Mouse (Mus musculus) 416B (cell line): Measurements from ENCODE around the gene Pak3.

ENCODE experiments used
- DNase-seq: peaks from one replicate; pipeline ENCODE4 v3.0.0; 2011; ENCODE audit warnings: low read depth

Gene Pak3

DNA sequence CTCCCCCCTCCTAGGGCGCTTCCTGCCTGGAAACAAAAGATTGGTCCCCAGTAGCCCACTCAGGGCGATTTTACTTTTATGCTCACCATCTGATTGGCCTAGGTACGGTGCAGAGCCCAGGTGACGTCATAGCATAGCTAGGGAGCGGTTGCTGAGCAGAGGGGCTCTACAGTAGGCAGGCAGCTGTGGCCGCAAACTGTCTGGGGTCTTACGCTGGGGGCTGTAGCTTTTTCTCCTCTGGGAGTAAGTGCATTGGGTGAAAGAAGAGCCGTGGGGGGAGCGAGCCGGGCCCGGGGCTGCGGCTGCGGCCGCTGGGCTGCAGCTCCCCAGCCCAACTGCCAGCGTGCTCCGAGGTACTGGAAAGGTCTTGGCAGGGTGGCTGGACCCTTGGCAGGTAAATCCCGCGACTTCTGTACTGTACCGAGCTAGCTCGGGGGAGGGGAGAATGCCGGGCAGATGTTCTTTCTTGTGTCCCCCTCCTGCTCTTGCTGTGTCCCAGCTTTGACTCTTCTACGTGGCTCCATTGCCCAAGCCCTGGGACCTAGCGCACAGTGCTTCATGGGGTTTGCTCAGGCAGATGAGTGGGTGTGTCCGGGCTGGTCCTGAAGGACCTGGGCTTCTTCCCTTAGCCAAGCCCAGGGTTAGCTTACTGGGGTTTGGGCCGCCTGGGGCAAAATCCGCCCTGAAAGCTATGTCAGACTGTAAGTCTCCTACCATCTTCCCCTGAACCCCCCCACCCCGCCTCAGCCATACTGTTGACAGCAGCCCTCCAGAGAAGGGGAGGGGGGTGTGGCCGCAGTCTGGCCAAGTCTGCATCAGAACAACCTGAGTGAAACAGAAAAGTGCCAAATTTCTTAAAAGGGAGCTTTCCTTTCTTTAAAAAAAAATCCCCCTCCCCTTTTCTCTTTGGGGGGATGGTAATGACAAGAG lies 146.1 kb downstream of the Pak3 start:
- DNase-seq = no peak

DNA sequence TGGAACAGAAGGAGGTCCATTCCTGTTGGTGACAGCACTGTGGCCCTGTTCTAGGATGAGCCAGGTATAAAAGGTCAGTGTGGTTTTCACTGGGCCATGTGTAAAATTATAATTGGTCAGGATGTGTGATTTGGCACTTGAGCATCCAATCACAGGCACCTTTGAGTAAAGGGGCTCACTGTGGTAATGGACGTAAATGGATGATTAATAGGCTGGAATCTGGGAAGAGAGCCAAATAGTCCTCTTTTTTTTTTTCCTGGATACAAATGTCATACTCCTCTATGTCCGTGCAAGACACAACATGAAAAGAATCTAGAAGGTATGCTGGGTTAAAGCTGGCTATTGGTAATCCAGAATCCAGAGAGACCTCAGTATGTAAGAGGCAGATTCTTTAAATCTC lies 147.4 kb downstream of the Pak3 start:
- no peak for DNase-seq

DNA sequence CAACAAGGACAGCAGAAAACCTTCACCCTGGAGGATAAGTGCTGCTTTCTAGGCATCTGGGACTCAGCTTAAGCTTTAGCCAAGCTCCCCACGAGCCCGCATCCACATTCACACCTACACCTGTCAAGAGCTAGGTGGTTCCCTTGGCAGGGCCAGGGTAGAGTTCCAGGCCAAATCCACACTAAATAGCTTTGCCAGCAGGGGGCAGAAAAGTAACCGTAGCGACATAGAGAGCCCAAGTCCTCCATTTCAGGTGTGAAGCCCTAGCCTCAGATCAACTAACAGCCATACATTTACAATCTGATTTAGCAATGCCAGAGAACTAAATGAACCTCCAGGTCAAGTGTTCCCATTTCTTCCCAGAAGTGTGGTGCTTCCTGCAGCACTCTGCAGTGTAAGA lies 148.6 kb downstream of the Pak3 start:
- DNase-seq = peak; percentile 0

DNA sequence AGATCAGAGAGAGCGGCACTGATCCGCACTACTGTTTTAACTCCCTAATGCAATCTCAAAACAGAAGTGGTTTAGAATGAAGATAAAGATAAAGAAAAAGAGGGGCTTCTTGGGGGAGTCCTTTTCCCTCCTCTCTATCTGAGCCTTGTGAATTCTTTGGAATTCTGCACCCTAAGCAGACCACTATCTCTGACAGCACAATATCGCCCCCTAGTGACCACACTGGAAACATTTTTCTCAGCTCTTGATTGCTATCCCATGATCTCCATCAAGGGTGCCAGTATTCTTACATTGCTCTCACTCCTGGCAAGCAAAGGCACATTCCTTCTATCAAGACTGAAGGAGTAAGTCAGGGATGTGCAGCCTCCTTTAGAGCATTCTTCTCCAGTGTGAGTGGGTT lies 149.9 kb downstream of the Pak3 start:
- DNase-seq = peak; percentile 12

DNA sequence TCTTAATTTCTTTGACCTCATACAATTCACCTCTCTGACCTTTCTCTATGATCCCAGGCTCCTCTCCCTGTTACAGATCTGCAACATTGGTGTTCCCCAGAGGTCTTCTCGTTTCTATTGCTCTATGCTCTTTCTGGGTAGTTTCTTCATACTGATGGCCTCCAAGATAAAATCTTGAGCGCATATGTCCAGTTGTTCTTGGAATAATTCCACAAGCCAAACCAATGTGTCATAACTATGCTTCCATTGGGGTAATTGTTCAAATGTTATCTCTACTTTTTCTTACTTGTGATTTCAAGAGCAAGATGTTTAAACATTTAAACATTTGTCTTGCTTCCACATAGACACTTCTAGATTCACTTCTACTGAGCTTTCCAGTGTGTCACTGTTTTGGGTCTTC lies 160.2 kb downstream of the Pak3 start:
- no peak for DNase-seq

DNA sequence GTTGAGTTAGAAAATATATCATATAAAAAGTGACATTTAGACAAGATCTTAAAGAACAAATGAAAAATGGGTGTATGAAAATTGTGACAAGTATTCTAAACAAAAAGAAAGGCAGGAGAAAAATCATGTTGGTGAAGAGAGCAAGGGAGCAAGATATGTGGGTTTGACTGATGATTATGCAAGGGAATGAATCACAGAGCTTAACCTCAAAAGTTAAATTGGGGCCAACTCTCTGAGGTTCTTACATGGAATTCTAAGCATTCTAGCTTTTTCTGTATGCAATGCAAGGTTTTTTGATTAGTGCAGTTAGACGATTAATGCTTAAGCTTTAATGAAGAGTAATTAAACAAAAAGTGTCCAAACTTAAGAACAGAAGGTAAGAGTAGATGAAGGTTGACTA lies 203.9 kb downstream of the Pak3 start:
- DNase-seq = no peak

DNA sequence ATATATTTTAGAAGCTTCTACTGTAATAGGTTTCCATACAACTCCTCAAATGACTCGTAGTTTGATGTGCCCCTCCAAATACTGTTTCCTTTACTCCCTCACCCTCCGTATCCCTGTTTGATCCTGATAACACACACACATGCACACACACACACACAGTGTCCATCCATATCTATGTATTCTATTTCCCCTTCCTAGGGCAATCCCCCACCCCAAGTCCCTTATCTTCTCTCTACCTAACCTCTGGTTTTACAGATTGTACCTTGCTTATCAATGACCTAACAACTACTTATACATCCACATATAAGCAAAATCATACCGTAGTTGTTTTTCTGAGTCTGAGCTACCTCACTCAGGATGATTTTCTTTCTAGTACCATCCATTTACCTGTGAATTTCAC lies 207.0 kb downstream of the Pak3 start:
- DNase-seq = no peak

DNA sequence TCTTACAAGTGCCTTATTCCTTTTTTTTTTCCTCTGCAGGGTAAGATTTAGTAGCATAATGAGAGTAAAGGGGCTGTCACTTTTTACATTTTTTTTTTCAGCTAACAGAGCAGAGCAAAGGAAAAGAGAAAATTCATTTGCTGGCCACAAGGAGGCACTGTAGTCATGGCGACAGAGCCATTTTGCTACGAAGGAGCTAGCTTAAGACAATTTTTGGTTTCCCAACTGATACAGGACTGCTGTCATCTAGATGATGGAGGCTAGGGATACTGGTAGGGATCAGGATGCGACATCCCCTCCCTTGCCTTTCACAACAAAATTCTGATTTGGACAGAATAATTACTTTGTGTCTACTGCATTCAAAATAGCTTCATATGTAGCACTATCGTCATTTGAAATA lies 217.6 kb downstream of the Pak3 start:
- peak; percentile 35 for DNase-seq

DNA sequence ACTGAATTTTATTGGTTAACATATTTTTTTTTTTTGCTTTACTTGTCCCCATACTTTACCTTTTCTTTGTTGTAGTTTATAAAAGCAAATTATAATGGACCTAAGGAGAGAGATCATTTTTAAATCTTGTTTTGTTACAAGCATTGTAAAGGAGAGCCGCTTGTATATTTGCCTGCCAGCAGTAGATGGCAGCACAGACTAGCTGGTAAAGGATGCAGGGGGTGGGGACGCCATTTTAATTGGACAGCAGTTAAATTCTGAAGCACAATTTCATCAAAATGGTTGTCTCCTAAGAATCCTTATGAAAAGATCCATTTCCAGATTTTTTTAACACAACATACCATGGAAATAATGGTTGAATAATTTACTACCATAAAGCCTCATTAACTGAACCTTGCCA lies 220.8 kb downstream of the Pak3 start:
- peak; percentile 60 for DNase-seq

DNA sequence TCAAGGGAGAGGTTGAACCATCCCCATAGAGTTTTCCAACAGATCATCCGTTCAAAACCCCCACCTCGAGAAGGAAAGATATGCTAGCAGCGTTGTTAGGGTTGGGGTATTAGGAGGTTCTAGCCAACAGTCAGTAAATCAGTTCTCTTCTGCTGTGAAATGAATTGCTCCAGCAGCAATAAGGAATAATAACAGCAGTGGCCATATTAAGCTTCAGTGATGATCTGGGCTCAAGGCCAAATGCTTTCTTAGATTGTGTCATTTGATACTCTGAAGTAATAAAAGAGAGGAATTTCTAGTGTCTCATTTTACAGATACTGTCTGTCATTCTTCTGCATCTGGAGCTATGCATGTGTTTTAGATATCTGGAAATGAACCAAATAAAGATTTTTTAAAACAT lies 244.2 kb downstream of the Pak3 start:
- no peak for DNase-seq

DNA sequence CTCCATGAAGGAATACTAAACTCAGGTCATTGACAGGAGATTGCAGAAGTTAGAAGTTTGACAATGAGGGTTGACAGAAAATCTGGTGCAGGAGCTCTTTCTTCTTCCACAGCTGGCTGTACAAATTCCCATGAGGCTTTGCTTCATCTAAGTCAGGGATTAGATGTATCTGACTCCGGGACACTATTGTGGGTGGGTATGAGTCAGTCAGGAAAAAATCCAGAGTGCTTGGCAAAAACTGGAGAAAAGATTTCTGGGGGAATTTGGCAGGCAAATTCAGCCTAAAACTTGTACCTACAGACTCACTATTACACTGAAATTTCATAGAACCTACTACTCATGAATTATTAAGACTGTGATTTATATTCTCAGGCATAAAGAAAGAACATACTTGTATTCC lies 297.6 kb downstream of the Pak3 start:
- DNase-seq = no peak

DNA sequence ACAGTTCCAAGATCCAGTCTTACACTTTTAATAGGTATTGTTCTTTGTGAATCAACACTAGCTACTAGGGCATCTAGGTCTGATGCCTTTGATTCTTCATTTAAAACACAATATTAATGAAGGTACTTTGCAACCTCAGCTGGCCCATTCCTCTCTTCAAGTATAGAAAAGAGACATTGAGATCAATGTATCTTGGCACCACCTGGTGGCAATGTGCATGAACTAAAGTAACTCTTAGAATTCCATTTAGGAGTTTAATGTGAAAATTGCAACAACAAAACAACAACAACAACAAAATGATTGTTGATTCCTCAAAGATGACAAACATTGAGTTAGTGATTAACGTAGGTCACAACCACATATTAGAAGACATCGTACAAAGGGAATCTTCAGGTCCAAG lies 300.6 kb downstream of the Pak3 start:
- peak; percentile 0 for DNase-seq

DNA sequence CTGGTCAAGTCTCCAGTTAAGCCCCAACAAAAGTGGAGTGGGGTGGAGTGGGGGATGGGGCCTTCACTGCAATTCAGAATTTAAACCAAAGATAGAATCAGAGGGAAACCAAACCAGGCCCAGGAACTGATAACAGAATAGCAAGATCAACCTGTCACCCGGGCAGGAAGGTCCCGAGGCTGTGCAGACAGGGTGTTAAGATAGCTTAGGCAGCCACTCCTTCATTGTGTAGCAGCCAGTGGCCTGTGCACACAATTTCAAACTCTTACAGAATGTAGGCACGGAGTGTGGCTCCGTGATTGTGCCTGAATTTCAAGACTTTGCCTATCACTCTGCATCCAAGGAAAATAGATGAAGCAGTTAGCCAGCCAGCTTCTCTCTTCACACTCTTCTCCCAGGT lies 308.1 kb downstream of the Pak3 start:
- peak; percentile 0 for DNase-seq

DNA sequence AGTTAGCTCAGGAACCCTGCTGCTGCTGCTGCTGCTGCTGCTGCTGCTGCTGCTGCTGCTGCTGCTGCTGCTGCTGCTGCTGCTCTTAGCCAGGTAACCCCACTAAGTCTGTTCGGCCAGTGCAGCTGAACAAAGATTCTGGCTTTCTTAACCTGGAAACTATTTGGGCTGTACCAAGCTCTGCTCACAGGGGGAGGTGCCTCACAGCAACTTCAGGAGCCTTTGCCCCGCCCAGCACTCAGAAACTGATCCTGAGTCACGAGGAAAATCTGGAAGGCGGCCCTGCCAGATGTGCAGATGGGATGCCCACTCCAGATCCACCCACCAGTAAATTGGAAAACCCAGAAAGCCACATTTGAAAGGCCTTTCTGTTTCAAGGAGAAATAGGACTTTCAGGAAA lies 308.8 kb downstream of the Pak3 start, which contains the start of gene Capn6:
TSS of gene Capn6 (minus strand) at position 203 of the 400 bp plus-strand sequence.
- no peak for DNase-seq

DNA sequence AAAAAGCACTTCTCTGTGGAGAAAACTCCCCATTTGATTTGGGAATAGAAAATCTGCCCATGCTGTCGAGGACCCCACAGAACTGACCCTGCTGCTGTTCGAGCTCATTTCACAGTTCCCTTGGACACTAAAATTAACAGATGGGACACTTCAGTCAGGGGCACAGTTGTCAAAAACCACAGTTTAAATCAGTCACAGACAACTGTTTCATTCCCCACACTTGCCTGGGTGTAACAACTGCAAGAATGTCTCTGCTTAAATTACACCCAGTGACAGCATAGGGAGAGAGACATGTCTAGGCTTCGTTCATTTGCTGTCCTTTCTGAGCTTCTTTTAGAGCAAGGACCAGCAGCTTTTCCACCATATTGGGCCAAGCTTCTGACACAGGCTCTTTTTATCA lies 328.2 kb downstream of the Pak3 start:
- no peak for DNase-seq
